Comparison of ENCODE assay signal across 34 mouse cellular contexts in genomic region chr7:132025591-132025990, GRCm38 (mm10). TPM values are rescaled to one million over a fixed set of nuclear protein-coding genes. Genes with fewer than 3 reads are reported as not detected.
"Had no signal": no experiment of that assay in that cellular context is flagged by ENCODE, and none has a peak within 500 bp of the region (broad histone marks: within the 10 kb centered on the region; RNA-seq: fewer than 3 reads in every experiment).

No protein-coding gene starts in this region.

- ATAC-seq: forebrain, embryonic 13.5 days; forebrain, embryonic 14.5 days; forebrain, embryonic 15.5 days; forebrain, embryonic 16.5 days; forebrain, postnatal 0 days had no signal

- H3K9ac ChIP-seq: embryonic facial prominence, embryonic 12.5 days; embryonic facial prominence, embryonic 13.5 days; embryonic facial prominence, embryonic 15.5 days; forebrain, embryonic 12.5 days; forebrain, embryonic 13.5 days; forebrain, embryonic 15.5 days; forebrain, postnatal 0 days had no signal

- H3K36me3 ChIP-seq: embryonic facial prominence, embryonic 10.5 days; embryonic facial prominence, embryonic 12.5 days; embryonic facial prominence, embryonic 13.5 days; embryonic facial prominence, embryonic 15.5 days; forebrain, embryonic 10.5 days; forebrain, embryonic 12.5 days; forebrain, embryonic 15.5 days had no signal

- H3K27me3 ChIP-seq: embryonic facial prominence, embryonic 12.5 days; embryonic facial prominence, embryonic 13.5 days; embryonic facial prominence, embryonic 15.5 days; forebrain, embryonic 12.5 days; forebrain, embryonic 13.5 days; forebrain, embryonic 15.5 days had no signal

- H3K9me3 ChIP-seq: embryonic facial prominence, embryonic 10.5 days; embryonic facial prominence, embryonic 12.5 days; embryonic facial prominence, embryonic 13.5 days; embryonic facial prominence, embryonic 15.5 days; forebrain, embryonic 10.5 days; forebrain, embryonic 12.5 days; forebrain, embryonic 13.5 days; forebrain, embryonic 15.5 days had no signal

- H3K4me1 ChIP-seq: embryonic facial prominence, embryonic 12.5 days; embryonic facial prominence, embryonic 15.5 days had no signal

- H3K4me3 ChIP-seq: embryonic facial prominence, embryonic 10.5 days; embryonic facial prominence, embryonic 12.5 days; embryonic facial prominence, embryonic 13.5 days; embryonic facial prominence, embryonic 15.5 days; erythroblast, embryonic 14.5 days; forebrain, embryonic 10.5 days; forebrain, embryonic 12.5 days; forebrain, embryonic 13.5 days; forebrain, embryonic 15.5 days; gastrocnemius, adult 2 months had no signal

- DNase-seq: cerebellum, adult 18-20 months; cerebellum, adult 2 months; cerebellum, adult 8-10 months; cerebellum, adult 9-10 months; cerebellum, adult 9-11 months; cerebellum, postnatal 14 days; cerebellum, postnatal 25 days; cerebellum, postnatal 36 days; embryo, embryonic 11 days; forebrain, postnatal 0 days; gastrocnemius, adult 2 months; gastrocnemius, postnatal 10 days; gastrocnemius, postnatal 14 days; gastrocnemius, postnatal 25 days; gastrocnemius, postnatal 36 days; heart, adult 11 months; heart, adult 18-20 months had no signal

- H3K4me2 ChIP-seq: embryonic facial prominence, embryonic 12.5 days; embryonic facial prominence, embryonic 13.5 days; embryonic facial prominence, embryonic 15.5 days; forebrain, embryonic 12.5 days; forebrain, embryonic 13.5 days; forebrain, embryonic 15.5 days had no signal

- H3K27ac ChIP-seq: embryonic facial prominence, embryonic 10.5 days; embryonic facial prominence, embryonic 12.5 days; embryonic facial prominence, embryonic 13.5 days; embryonic facial prominence, embryonic 15.5 days; forebrain, embryonic 10.5 days; forebrain, embryonic 12.5 days; forebrain, embryonic 13.5 days; forebrain, embryonic 15.5 days; gastrocnemius, adult 2 months had no signal

RNA-seq across cellular contexts. Expression of gene Gpr26, which starts 59.3 kb away (rescaled TPM):
- total RNA-seq: common myeloid progenitor, adult 5-6 weeks; gastrocnemius, adult 18-20 months; gastrocnemius, adult 2 months; gastrocnemius, adult 8-10 months; gastrocnemius, postnatal 14 days; gastrocnemius, postnatal 25 days; gastrocnemius, postnatal 36 days; gastrocnemius, postnatal 4 days; granulocyte monocyte progenitor cell, adult 5-6 weeks; heart, adult 18-20 months had no signal
- polyA plus RNA-seq: embryonic facial prominence, embryonic 10.5 days; embryonic facial prominence, embryonic 15.5 days; erythroblast, embryonic 14.5 days; gonadal fat pad, adult 2 months had no signal
